Mouse (Mus musculus): ENCODE measurements around the gene Hsd11b1.

DNA sequence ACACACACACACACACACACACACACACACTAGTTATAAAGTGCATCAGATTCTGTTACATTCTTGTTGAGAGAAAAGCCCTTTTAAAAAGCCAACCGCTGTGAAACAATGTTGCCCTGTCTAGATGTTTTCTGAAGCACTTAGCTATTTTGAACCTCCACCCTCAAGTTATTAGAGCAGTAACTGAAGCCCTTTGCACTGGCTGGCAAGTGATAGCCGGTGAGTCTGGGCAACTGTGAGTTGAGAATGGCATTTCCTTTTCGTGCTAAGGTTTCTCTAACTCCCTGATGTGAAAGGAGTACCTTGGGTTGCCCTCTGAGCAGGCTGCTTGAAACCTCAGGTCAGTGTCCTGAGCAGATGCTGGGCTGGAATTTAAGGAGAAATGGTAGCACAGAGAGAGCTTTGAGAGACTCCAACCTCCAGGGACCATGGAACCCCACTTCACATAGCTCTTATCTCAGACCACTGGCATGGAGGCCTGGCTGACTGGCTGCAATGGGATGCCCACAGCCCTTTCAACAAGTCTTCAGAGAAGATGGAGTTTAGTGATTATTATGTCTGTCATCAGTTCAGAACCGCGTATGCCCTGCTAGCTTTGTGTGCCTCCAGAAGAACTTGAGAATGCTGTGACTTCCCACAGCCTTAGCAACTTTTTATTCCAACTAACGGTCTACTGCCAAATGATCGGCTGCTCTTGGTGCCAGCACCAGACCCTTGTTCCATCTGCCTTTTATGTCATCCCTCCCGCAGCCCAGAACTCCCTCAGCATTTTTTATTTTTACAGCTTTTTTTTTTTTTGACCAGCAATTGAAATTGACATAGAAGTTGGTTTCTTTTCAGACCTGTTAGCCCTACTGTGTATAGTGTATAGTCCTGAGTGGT is 608 bp downstream of the Hsd11b1 start:
- TF ChIP-seq CTCF (IDR thresholded peaks at IDR 0.05) (no peak), EP300 (IDR thresholded peaks at IDR 0.05) (no peak)
